Mouse (Mus musculus) thymus, adult 2 months (tissue): Measurements from ENCODE around the gene Cldn20. TPM values are rescaled to one million over a fixed set of nuclear protein-coding genes. Genes with fewer than 3 reads are reported as not detected.

Experiments used
- DNase-seq: peaks from one replicate; pipeline ENCODE4 v3.0.0; 2021
- H3K27ac ChIP-seq: fragments of 200-500 bp; 2 replicates; pipeline ENCODE4 v1.5.1; 2012; ENCODE audit warnings: low read length, control low read depth; ENCODE audit not compliant: control insufficient read depth, insufficient read depth
- H3K27me3 ChIP-seq: fragments of 200-500 bp; 2 replicates; pipeline ENCODE4 v1.6.1; 2012; ENCODE audit warnings: mild to moderate bottlenecking, low read length, moderate library complexity, mixed read lengths; ENCODE audit not compliant: control insufficient read depth, insufficient read depth
- H3K36me3 ChIP-seq: fragments of 200-500 bp; 2 replicates; pipeline ENCODE4 v1.6.1; 2012; ENCODE audit warnings: mild to moderate bottlenecking, low read length, moderate library complexity; ENCODE audit not compliant: control insufficient read depth, insufficient read depth
- H3K4me1 ChIP-seq: fragments of 200-500 bp; replicated peaks from 2 replicates; pipeline ENCODE4 v1.6.1; 2012; ENCODE audit warnings: low read length; ENCODE audit not compliant: control insufficient read depth, insufficient read depth
- H3K4me3 ChIP-seq: fragments of 200-500 bp; 2 replicates; pipeline ENCODE4 v1.5.1; 2012; ENCODE audit warnings: mild to moderate bottlenecking, low read length, control low read depth, moderate library complexity; ENCODE audit not compliant: control insufficient read depth, insufficient read depth
- CTCF ChIP-seq: fragments of 200-500 bp; IDR thresholded peaks from 2 replicates; pipeline ENCODE4 v1.5.1; 2012; ENCODE audit warnings: mild to moderate bottlenecking, control low read depth, low read length, moderate library complexity, borderline replicate concordance; ENCODE audit not compliant: control insufficient read depth, poor library complexity, insufficient read depth; ENCODE audit errors: extremely low read depth
- POLR2A ChIP-seq: fragments of 200-500 bp; IDR thresholded peaks from 2 replicates; pipeline ENCODE4 v1.6.1; 2012; ENCODE audit warnings: mild to moderate bottlenecking, low read length, control low read depth, moderate library complexity; ENCODE audit not compliant: control insufficient read depth, poor library complexity, insufficient read depth; ENCODE audit errors: extremely low read depth
- whole genome bisulfite sequencing: fragments of 180-500 bp; shearing (Covaris S2); methylation state at CpG from one replicate; pipeline ENCODE4 v1.1.7; 2018; 5-methylcytosine and 5-hydroxymethylcytosine counted together
- polyA plus RNA-seq: library from polyadenylated mRNA; depleted of rRNA; stranded (reverse); fragments of >200 nt; gene quantifications from 2 replicates; pipeline ENCODE4 v1.2.3, GENCODE M21; 2012

Gene Cldn20
- polyA plus RNA-seq, 1 experiment = not detected

- no peaks in the 10 kb centered on the region for H3K36me3 ChIP-seq
- H3K4me1 ChIP-seq = no peaks in the 10 kb centered on the region
- no peak overlapping the region for H3K27ac ChIP-seq
- 10% methylated on average over 5 of the region's 5 CpGs for WGBS
- TF ChIP-seq CTCF = no peak
- no peak for TF ChIP-seq POLR2A
- no peak overlapping the region for H3K4me3 ChIP-seq
- H3K27me3 ChIP-seq = no peaks in the 10 kb centered on the region
- DNase-seq = no peak
These were observed 41.3 kb upstream of the Cldn20 start for GRCm38 (mm10) chr17:3491065-3491464.

- Histone ChIP-seq H3K36me3 (no peaks in the 10 kb centered on the region), H3K4me3 (no peak overlapping the region), H3K27ac (no peak overlapping the region), H3K27me3 (no peaks in the 10 kb centered on the region), H3K4me1 (no peaks in the 10 kb centered on the region)
- DNase-seq = no peak
- WGBS = 96% methylated on average over 6 of the region's 6 CpGs
- TF ChIP-seq CTCF (no peak), POLR2A (no peak)
These were observed 40.7 kb upstream of the Cldn20 start for GRCm38 (mm10) chr17:3491667-3492066.

GRCm38 (mm10) chr17:3495576-3495975 lies 36.8 kb upstream of the Cldn20 start:
- TF ChIP-seq POLR2A (no peak), CTCF (no peak)
- Histone ChIP-seq H3K27me3 (no peaks in the 10 kb centered on the region), H3K4me1 (no peaks in the 10 kb centered on the region), H3K36me3 (no peaks in the 10 kb centered on the region), H3K4me3 (no peak overlapping the region), H3K27ac (no peak overlapping the region)
- DNase-seq = no peak
- 87% methylated on average over 2 of the region's 2 CpGs for WGBS

GRCm38 (mm10) chr17:3496080-3496479 lies 36.3 kb upstream of the Cldn20 start:
- WGBS = 95% methylated on average over 3 of the region's 3 CpGs
- H3K4me1 ChIP-seq = no peaks in the 10 kb centered on the region
- H3K27ac ChIP-seq = no peak overlapping the region

GRCm38 (mm10) chr17:3498086-3498485 lies 34.3 kb upstream of the Cldn20 start:
- 43% methylated on average over 3 of the region's 3 CpGs for WGBS
- no peak for TF ChIP-seq POLR2A
- no peak for TF ChIP-seq CTCF
- no peaks in the 10 kb centered on the region for H3K36me3 ChIP-seq
- no peaks in the 10 kb centered on the region for H3K4me1 ChIP-seq
- H3K27me3 ChIP-seq = no peaks in the 10 kb centered on the region
- DNase-seq = peak; percentile 51
- no peak overlapping the region for H3K27ac ChIP-seq
- H3K4me3 ChIP-seq = no peak overlapping the region

More at GRCm38 (mm10) chr17:3496080-3496479, 36.3 kb upstream of the Cldn20 start:
- Histone ChIP-seq H3K27me3 (no peaks in the 10 kb centered on the region), H3K36me3 (no peaks in the 10 kb centered on the region), H3K4me3 (no peak overlapping the region)
- DNase-seq = no peak
- TF ChIP-seq POLR2A (no peak), CTCF (no peak)

GRCm38 (mm10) chr17:3498580-3498979 lies 33.8 kb upstream of the Cldn20 start:
- no peak for DNase-seq
- TF ChIP-seq CTCF (no peak), POLR2A (no peak)
- H3K27me3 ChIP-seq = no peaks in the 10 kb centered on the region
- no peaks in the 10 kb centered on the region for H3K36me3 ChIP-seq
- WGBS = 98% methylated on average over 3 of the region's 3 CpGs
- no peak overlapping the region for H3K27ac ChIP-seq
- no peaks in the 10 kb centered on the region for H3K4me1 ChIP-seq
- no peak overlapping the region for H3K4me3 ChIP-seq

- 96% methylated on average over 8 of the region's 8 CpGs for WGBS
- Histone ChIP-seq H3K4me1 (no peaks in the 10 kb centered on the region), H3K4me3 (no peak overlapping the region), H3K27me3 (no peaks in the 10 kb centered on the region), H3K27ac (no peak overlapping the region), H3K36me3 (no peaks in the 10 kb centered on the region)
- no peak for TF ChIP-seq POLR2A
- no peak for TF ChIP-seq CTCF
- no peak for DNase-seq
These were observed 32.9 kb upstream of the Cldn20 start for GRCm38 (mm10) chr17:3499468-3499867.
